Mouse (Mus musculus) hindbrain, embryonic 14.5 days (tissue): ENCODE measurements at regions not wholly inside any gene's neighbourhood (a gene's known extent, or its start where the extent isn't known, plus 50 kb on each side); places are given as distances from the start of the nearest gene placed in this dataset.

Experiments
- ATAC-seq: fragments of 200-750 bp; cut with Nextera tagmentation; 2 replicates; pipeline ENCODE4 v1.8.0; 2017; ENCODE audit warnings: moderate number of reproducible peaks, mild to moderate bottlenecking, moderate TSS enrichment, moderate library complexity; ENCODE audit not compliant: low FRiP score
- DNase-seq: peaks from one replicate; pipeline ENCODE4 v3.0.0-alpha.2; 2015; ENCODE audit warnings: low spot score
- H3K27ac ChIP-seq: fragments of 300-500 bp; sonication (generic); 2 replicates; pipeline ENCODE4 v1.5.1; 2014; ENCODE audit warnings: mild to moderate bottlenecking, moderate library complexity
- H3K27me3 ChIP-seq: fragments of 300-500 bp; sonication (generic); 2 replicates; pipeline ENCODE4 v1.6.1; 2014; ENCODE audit warnings: mild to moderate bottlenecking, low read length, mixed read lengths; ENCODE audit not compliant: control insufficient read depth, insufficient read depth
- H3K36me3 ChIP-seq: fragments of 300-500 bp; sonication (generic); replicated peaks from 2 replicates; pipeline ENCODE4 v1.6.1; 2014; ENCODE audit not compliant: control insufficient read depth, insufficient read depth
- H3K4me1 ChIP-seq: fragments of 300-500 bp; sonication (generic); replicated peaks from 2 replicates; pipeline ENCODE4 v1.6.1; 2014; ENCODE audit warnings: antibody characterized with exemption, low read length, mixed read lengths; ENCODE audit not compliant: control insufficient read depth, insufficient read depth
- H3K4me2 ChIP-seq: fragments of 300-500 bp; sonication (generic); replicated peaks from 2 replicates; pipeline ENCODE4 v1.6.1; 2014; ENCODE audit warnings: mild to moderate bottlenecking, moderate library complexity
- H3K4me3 ChIP-seq: fragments of 300-500 bp; sonication (generic); replicated peaks from 2 replicates; pipeline ENCODE4 v1.5.1; 2014; ENCODE audit warnings: mild to moderate bottlenecking, low read length
- H3K9ac ChIP-seq: fragments of 300-500 bp; sonication (generic); 2 replicates; pipeline ENCODE4 v1.6.1; 2014
- H3K9me3 ChIP-seq: fragments of 300-500 bp; sonication (generic); 2 replicates; pipeline ENCODE4 v1.6.1; 2016; ENCODE audit warnings: low read length; ENCODE audit not compliant: control insufficient read depth
- WGBS: fragments of 180-500 bp; shearing (Covaris S2); extraction: QIAGEN DNeasy Blood & Tissue Kit; methylation state at CpG from one replicate; pipeline ENCODE4 v1.1.7; 2014; 5-methylcytosine and 5-hydroxymethylcytosine counted together

DNA sequence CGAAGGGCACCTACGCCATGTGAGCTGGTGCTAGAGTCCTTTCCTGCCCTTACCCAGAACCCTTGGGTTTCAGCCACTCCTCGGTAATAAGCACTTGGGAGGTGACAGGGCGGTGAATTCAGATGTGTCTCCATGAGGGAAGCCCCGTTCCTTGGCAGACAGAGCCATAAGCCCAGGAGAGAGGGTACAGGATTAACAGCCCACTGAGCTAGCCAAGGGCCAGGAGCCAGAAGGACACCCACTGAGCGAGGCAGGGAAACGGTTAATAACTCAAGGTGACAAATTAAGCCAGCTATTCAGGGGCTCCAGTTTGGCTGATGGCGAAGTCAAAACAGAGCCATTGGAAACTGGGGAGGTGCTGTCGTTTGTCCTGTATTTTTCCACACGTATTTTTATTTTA is 75.9 kb upstream of the Sox9 start:
- Histone ChIP-seq H3K4me1 (peaks cover 9% of the 10 kb centered on the region; the same call in 1 of the 2 replicates), H3K9ac (no peak overlapping the region), H3K27me3 (no peaks in the 10 kb centered on the region), H3K4me3 (no peak overlapping the region), H3K4me2 (no peak overlapping the region), H3K27ac (no peak overlapping the region), H3K9me3 (no peaks in the 10 kb centered on the region), H3K36me3 (no peaks in the 10 kb centered on the region)
- DNase-seq: no peak
- no peak for ATAC-seq
- 78% methylated on average over 10 of the region's 10 CpGs for WGBS

DNA sequence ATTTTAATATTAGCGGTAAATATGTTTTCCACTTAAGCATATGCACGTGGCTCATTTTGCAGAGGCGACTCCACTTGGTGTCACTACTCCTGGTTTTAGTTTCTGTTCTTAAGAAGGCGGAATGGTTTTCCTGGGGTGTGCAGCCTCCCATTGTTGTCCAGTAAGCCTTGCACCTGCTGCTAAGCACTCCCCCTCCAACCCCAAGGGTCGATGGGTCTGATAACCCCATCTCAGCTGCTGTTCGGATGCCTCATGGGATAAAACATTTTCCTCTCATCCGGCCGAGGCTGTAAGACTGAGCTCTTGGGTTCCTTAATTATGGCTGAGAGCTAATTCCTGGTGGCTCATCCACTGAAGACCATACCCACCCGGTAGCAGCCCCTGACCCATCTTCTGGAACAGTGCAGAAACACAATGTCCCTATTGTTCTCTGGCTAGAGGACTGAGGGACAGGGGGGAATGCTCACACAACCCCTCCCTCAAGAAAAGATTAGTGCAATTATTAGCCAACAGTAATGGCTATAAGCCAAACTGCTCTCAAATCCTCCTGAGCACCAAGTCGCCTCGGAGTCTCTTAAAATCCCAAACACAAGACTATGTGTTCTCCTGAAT is 73.8 kb upstream of the Sox9 start:
- no peak for ATAC-seq
- Histone ChIP-seq H3K9ac (no peak overlapping the region), H3K4me1 (peaks cover 9% of the 10 kb centered on the region; the same call in 1 of the 2 replicates), H3K27ac (no peak overlapping the region; the same call in 1 of the 2 replicates), H3K27me3 (no peaks in the 10 kb centered on the region), H3K9me3 (no peaks in the 10 kb centered on the region), H3K4me3 (no peak overlapping the region), H3K36me3 (no peaks in the 10 kb centered on the region), H3K4me2 (no peak overlapping the region)
- 44% methylated on average over 11 of the region's 11 CpGs for WGBS
- no peak for DNase-seq

DNA sequence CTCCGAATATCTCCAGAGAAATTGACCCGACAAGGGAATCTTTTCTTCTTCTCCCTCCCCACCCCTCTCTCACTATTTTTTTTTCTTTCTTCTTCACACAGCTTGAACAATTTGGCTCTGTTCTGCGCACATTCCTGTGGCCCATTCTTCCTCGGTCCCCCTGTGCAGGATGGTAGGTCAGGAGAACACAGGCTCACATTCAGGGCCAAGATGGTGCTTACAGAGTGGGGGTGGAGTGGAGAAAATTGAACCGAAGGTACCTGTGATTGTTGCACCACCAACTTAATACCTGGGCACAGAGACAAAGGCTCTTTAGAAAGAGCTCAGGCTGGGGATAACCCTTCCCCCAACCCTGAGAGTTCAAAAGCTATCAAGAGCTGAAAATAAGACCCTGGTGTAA is 70.4 kb upstream of the Sox9 start:
- WGBS: 58% methylated on average over 5 of the region's 5 CpGs
- Histone ChIP-seq H3K9me3 (no peaks in the 10 kb centered on the region), H3K4me1 (peaks cover 9% of the 10 kb centered on the region; the same call in 1 of the 2 replicates), H3K27ac (no peak overlapping the region), H3K4me3 (no peak overlapping the region), H3K4me2 (no peak overlapping the region), H3K27me3 (no peaks in the 10 kb centered on the region), H3K36me3 (no peaks in the 10 kb centered on the region), H3K9ac (no peak overlapping the region)
- ATAC-seq: no peak
- no peak for DNase-seq

DNA sequence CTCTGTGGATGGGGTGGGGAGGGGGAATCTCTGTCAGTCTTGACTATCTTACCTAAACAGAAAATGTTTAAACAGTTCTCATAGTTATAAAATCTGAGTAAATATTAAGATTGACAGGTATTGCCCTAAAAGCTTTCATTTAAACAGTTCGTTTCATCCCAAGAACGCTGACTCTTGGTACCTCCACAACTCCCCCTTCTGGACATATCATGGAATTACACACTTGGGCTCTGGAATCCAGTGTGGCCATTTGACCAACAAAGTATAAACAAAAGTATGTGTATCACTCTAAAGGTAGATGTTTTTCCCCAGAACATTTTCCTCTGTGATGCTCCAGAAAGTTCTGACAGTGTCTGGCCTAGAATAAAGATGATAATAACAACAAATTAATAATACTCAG is 63.5 kb upstream of the Sox9 start:
- ATAC-seq (no peak), DNase-seq (no peak)
- H3K27ac ChIP-seq: no peak overlapping the region
- WGBS: 83% methylated on average over 2 of the region's 2 CpGs
- H3K4me2 ChIP-seq: no peak overlapping the region
- no peaks in the 10 kb centered on the region for H3K36me3 ChIP-seq
- H3K27me3 ChIP-seq: no peaks in the 10 kb centered on the region
- no peaks in the 10 kb centered on the region for H3K4me1 ChIP-seq
- H3K9me3 ChIP-seq: no peaks in the 10 kb centered on the region
- H3K9ac ChIP-seq: no peak overlapping the region
- no peak overlapping the region for H3K4me3 ChIP-seq

DNA sequence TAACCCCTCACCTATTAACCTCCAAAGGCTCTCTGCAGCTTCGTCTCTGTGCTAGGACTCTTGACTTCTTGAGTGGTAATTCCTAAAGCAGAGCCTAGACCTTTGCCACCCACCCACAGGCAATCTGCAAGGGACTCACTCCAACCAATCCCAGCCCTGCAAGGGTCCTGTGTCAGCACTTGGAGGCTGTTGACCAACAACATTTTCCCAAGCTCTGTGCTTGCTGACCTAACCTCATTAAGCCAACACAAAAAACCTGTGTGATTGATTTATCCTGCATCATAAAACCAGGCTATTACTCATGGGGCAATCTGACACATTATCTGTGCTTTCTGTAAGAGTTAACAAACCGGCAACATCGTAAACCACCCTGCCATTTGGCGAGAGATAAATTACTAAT is 61.4 kb upstream of the Sox9 start:
- Histone ChIP-seq H3K4me2 (no peak overlapping the region), H3K27ac (no peak overlapping the region), H3K4me3 (no peak overlapping the region), H3K27me3 (no peaks in the 10 kb centered on the region), H3K4me1 (no peaks in the 10 kb centered on the region), H3K9ac (no peak overlapping the region), H3K9me3 (no peaks in the 10 kb centered on the region), H3K36me3 (no peaks in the 10 kb centered on the region)
- ATAC-seq (no peak), DNase-seq (no peak)
- WGBS: 75% methylated on average over 4 of the region's 4 CpGs

DNA sequence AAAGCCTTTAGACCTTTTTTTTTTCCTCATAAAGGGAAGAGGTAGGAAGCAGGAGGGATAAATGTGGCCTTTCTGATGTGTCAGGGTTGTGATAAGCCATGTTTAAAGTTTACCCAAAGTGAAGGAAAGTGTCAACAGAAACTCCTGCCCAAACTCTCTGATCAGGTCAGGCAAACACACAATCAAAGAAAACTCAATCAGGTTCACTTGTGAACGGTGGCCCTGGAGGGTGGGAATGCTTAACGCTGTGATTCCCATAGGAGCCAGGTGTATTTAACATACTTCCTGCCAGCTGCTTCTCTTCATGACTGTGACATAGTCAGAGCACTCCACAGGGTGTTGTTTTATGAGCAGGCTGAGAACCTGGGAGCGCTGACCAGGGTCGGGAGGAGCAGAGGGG is 59.1 kb upstream of the Sox9 start:
- ATAC-seq (no peak), DNase-seq (no peak)
- Histone ChIP-seq H3K9ac (no peak overlapping the region), H3K27ac (no peak overlapping the region), H3K4me2 (no peak overlapping the region), H3K4me1 (no peaks in the 10 kb centered on the region), H3K4me3 (no peak overlapping the region), H3K27me3 (no peaks in the 10 kb centered on the region), H3K9me3 (no peaks in the 10 kb centered on the region), H3K36me3 (no peaks in the 10 kb centered on the region)
- WGBS: 84% methylated on average over 4 of the region's 4 CpGs

DNA sequence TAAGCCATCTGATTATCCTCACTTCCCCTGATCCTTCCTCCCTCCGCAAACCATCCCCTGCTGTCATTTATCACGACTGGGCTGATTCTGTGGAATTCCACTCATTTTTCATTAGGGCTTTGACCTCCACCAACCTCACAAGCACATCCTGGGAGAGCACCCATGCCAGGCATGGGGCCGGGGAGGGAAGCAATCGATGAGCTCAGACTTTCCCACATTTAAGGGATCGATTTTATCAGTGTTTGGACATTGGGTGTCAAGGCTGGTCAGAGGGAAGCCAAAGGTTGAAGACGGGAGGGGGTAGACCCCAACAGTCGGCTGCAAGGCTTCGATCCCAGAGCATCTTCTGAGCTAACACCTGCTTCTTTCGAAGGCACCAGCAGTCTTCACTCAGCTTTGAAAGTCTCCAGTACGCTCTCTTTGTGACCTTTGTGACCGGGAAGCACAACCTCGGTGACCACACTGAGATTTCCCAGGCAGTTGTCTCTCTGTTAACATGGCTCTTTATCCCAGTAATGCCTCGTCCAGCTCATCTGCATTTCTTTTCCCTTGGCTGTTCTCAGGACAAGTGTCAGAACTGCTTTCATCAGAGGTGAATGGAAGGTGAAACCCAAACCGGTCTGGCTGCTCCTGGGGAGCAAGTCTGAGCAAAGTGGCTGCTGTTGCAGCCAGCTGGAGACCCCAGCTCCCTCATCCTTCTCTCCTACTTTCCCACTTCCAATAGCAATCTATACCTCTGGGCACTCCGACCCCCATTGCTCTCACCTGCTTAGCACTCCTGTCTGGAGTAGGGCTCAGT is 53.7 kb upstream of the Sox9 start:
- DNase-seq (no peak), ATAC-seq (no peak)
- H3K27ac ChIP-seq: no peak overlapping the region
- no peaks in the 10 kb centered on the region for H3K4me1 ChIP-seq
- H3K27me3 ChIP-seq: no peaks in the 10 kb centered on the region
- H3K36me3 ChIP-seq: no peaks in the 10 kb centered on the region
- H3K4me2 ChIP-seq: no peak overlapping the region
- H3K4me3 ChIP-seq: no peak overlapping the region
- H3K9ac ChIP-seq: no peak overlapping the region
- WGBS: 34% methylated on average over 15 of the region's 15 CpGs
- no peaks in the 10 kb centered on the region for H3K9me3 ChIP-seq
